Mouse (Mus musculus) myocyte (in vitro differentiated cells): Measurements from ENCODE around the gene Psmd12. TPM values are rescaled to one million over a fixed set of nuclear protein-coding genes. Genes with fewer than 3 reads are reported as not detected.
"Not testable (repeated sequence)": the region's sequence is repeated elsewhere in the genome, so short reads cannot be mapped to it uniquely, and the experiment has no call there.

Source experiments
- H3K27me3 ChIP-seq: one replicate; pipeline ENCODE4 v1.6.1; 2011; ENCODE audit not compliant: control insufficient read depth, insufficient read depth, insufficient read length
- H3K36me3 ChIP-seq: one replicate; pipeline ENCODE4 v1.6.1; 2011; ENCODE audit not compliant: control insufficient read depth, insufficient read depth
- H3K4me2 ChIP-seq: one replicate; pipeline ENCODE4 v1.6.1; 2011; ENCODE audit warnings: low read depth, control low read depth
- H3K4me3 ChIP-seq: one replicate; pipeline ENCODE4 v1.5.1; 2011; ENCODE audit warnings: mild to moderate bottlenecking, control low read depth, moderate library complexity
- H3K79me2 ChIP-seq: one replicate; pipeline ENCODE4 v1.6.1; 2011; ENCODE audit not compliant: control insufficient read depth, insufficient read depth
- H3ac ChIP-seq: one replicate; pipeline ENCODE4 v1.6.1; 2011; ENCODE audit not compliant: control insufficient read depth, insufficient read length
- CEBPB ChIP-seq: IDR thresholded peaks from 2 replicates; pipeline ENCODE4 v1.6.1; 2011; ENCODE audit warnings: mild to moderate bottlenecking, moderate library complexity; ENCODE audit not compliant: poor library complexity, insufficient read depth, severe bottlenecking
- E2F4 ChIP-seq: IDR thresholded peaks from one replicate; pipeline ENCODE4 v1.6.1; 2011; ENCODE audit warnings: mild to moderate bottlenecking, control low read depth, moderate library complexity; ENCODE audit not compliant: insufficient read depth
- MAX ChIP-seq: IDR thresholded peaks from one replicate; pipeline ENCODE4 v1.6.1; 2011; ENCODE audit warnings: low read depth, mild to moderate bottlenecking, control low read depth
- MYOD1 ChIP-seq, 3 experiments: IDR thresholded peaks; one replicate each; pipeline ENCODE4 v1.6.1; 2011; ENCODE audit warnings: control low read depth in 2 of 3, low read depth in 2 of 3, mild to moderate bottlenecking in 2 of 3, moderate library complexity in 1 of 3; ENCODE audit not compliant: insufficient read length in 2 of 3, control insufficient read depth in 1 of 3
- MYOG ChIP-seq, 3 experiments: IDR thresholded peaks; one replicate each; pipeline ENCODE4 v1.6.1; 2011; ENCODE audit warnings: control low read depth in 2 of 3, low read depth in 2 of 3, mild to moderate bottlenecking in 2 of 3; ENCODE audit not compliant: insufficient read length in 2 of 3, control insufficient read depth in 1 of 3, insufficient read depth in 1 of 3
- POLR2A ChIP-seq: IDR thresholded peaks from one replicate; pipeline ENCODE4 v1.6.1; 2011; ENCODE audit warnings: low read depth, mild to moderate bottlenecking, control low read depth, moderate library complexity; ENCODE audit not compliant: insufficient read length
- POLR2AphosphoS2 ChIP-seq: IDR thresholded peaks from one replicate; pipeline ENCODE4 v1.6.1; 2011; ENCODE audit warnings: low read depth, control low read depth; ENCODE audit not compliant: insufficient read length
- REST ChIP-seq: IDR thresholded peaks from one replicate; pipeline ENCODE4 v1.6.1; 2011; ENCODE audit warnings: mild to moderate bottlenecking, control low read depth, moderate library complexity; ENCODE audit not compliant: insufficient read depth, insufficient read length
- SRF ChIP-seq: IDR thresholded peaks from one replicate; pipeline ENCODE4 v1.6.1; 2011; ENCODE audit warnings: low read depth; ENCODE audit not compliant: control insufficient read depth, insufficient read length
- TCF12 ChIP-seq: IDR thresholded peaks from one replicate; pipeline ENCODE4 v1.6.1; 2011; ENCODE audit warnings: mild to moderate bottlenecking, control low read depth; ENCODE audit not compliant: poor library complexity, insufficient read depth, severe bottlenecking
- TCF3 ChIP-seq: IDR thresholded peaks from one replicate; pipeline ENCODE4 v1.6.1; 2011; ENCODE audit warnings: low read depth, control low read depth; ENCODE audit not compliant: insufficient read length
- USF1 ChIP-seq: IDR thresholded peaks from one replicate; pipeline ENCODE4 v1.6.1; 2011; ENCODE audit warnings: low read depth, mild to moderate bottlenecking, control low read depth, moderate library complexity
- polyA plus RNA-seq: library from polyadenylated mRNA; unstranded; fragments of >200 nt; fragmentation: generic; extraction: Trizol; gene quantifications from one replicate; pipeline ENCODE4 v1.2.1, GENCODE M21; 2012; ENCODE audit warnings: missing spikeins

Gene Psmd12
- polyA plus RNA-seq, 1 experiment: 66.3 TPM

- no peak for TF ChIP-seq E2F4
- TF ChIP-seq TCF3: no peak
- no peak for TF ChIP-seq TCF12
- TF ChIP-seq POLR2A: no peak
- no peak for TF ChIP-seq MYOD1 (IDR thresholded peaks at IDR 0.05; ENCODE audit: control insufficient read depth in 1 of 3, insufficient read length in 2 of 3, low read depth in 2 of 3)
- H3K27me3 ChIP-seq: no peaks in the 10 kb centered on the region
- H3K4me3 ChIP-seq: no peak overlapping the region
- no peak overlapping the region for H3ac ChIP-seq
- H3K79me2 ChIP-seq: no peaks in the 10 kb centered on the region
- H3K4me2 ChIP-seq: no peak overlapping the region
- H3K36me3 ChIP-seq: no peaks in the 10 kb centered on the region
These were observed 6.0 kb upstream of the Psmd12 start for GRCm38 (mm10) chr11:107473137-107473820.

- no peak for TF ChIP-seq POLR2AphosphoS2
- TF ChIP-seq E2F4: no peak
- TF ChIP-seq SRF: no peak
- TF ChIP-seq TCF3: no peak
- no peak for TF ChIP-seq REST
- no peak for TF ChIP-seq USF1
- TF ChIP-seq POLR2A: no peak
- no peak for TF ChIP-seq MYOG (IDR thresholded peaks at IDR 0.05; ENCODE audit: control insufficient read depth in 1 of 3, insufficient read depth in 1 of 3, insufficient read length in 2 of 3, low read depth in 2 of 3)
- no peak for TF ChIP-seq CEBPB
- TF ChIP-seq MYOD1 (IDR thresholded peaks at IDR 0.05; ENCODE audit: control insufficient read depth in 1 of 3, insufficient read length in 2 of 3, low read depth in 2 of 3): no peak
- TF ChIP-seq TCF12: no peak
- TF ChIP-seq MAX: no peak
- Histone ChIP-seq H3K36me3 (peaks cover 5% of the 10 kb centered on the region), H3K79me2 (peaks cover 55% of the 10 kb centered on the region), H3K27me3 (no peaks in the 10 kb centered on the region), H3K4me2 (peak overlapping the region; percentile 89), H3K4me3 (peak overlapping the region; percentile 77), H3ac (peak overlapping the region; percentile 22)
These were observed 549 bp downstream of the Psmd12 start for GRCm38 (mm10) chr11:107479862-107480203.

- Histone ChIP-seq H3K4me2 (no peak overlapping the region), H3K27me3 (no peaks in the 10 kb centered on the region), H3ac (no peak overlapping the region), H3K36me3 (peaks cover 44% of the 10 kb centered on the region), H3K79me2 (peaks cover 65% of the 10 kb centered on the region), H3K4me3 (no peak overlapping the region)
- TF ChIP-seq E2F4 (no peak), MAX (no peak), REST (no peak), USF1 (no peak), TCF12 (no peak), TCF3 (no peak), MYOD1 (IDR thresholded peaks at IDR 0.05; ENCODE audit: control insufficient read depth in 1 of 3, insufficient read length in 2 of 3, low read depth in 2 of 3) (no peak)
These were observed 5.1 kb downstream of the Psmd12 start for GRCm38 (mm10) chr11:107484341-107484740.

DNA sequence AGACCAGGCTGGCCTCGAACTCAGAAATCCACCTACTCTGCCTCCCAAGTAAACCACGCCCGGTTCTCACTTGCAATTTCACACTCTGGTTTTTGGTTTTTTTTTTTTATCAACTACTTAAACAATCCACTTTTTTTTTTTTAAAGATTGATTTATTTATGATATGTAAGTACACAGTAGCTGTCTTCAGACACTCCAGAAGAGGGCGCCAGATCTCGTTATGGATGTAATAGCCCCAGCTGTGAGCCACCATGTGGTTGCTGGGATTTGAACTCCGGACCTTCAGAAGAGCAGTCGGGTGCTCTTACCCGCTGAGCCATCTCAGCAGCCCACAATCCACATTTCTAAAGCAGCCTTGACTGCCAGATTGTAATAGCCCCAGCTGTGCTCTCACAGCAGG lies 23.5 kb downstream of the Psmd12 start:
- H3K4me2 ChIP-seq: no peak overlapping the region
- H3ac ChIP-seq: no peak overlapping the region
- peaks cover 12% of the 10 kb centered on the region for H3K36me3 ChIP-seq
- H3K4me3 ChIP-seq: no peak overlapping the region
- H3K79me2 ChIP-seq: no peaks in the 10 kb centered on the region
- TF ChIP-seq E2F4: no peak
- no peak for TF ChIP-seq MYOG (IDR thresholded peaks at IDR 0.05; ENCODE audit: control insufficient read depth in 1 of 3, insufficient read depth in 1 of 3, insufficient read length in 2 of 3, low read depth in 2 of 3)
- TF ChIP-seq POLR2AphosphoS2: no peak
- no peak for TF ChIP-seq REST
- no peak for TF ChIP-seq SRF
- TF ChIP-seq TCF12: no peak
- no peak for TF ChIP-seq USF1
- no peak for TF ChIP-seq CEBPB
- TF ChIP-seq MAX: no peak
- TF ChIP-seq MYOD1 (IDR thresholded peaks at IDR 0.05; ENCODE audit: control insufficient read depth in 1 of 3, insufficient read length in 2 of 3, low read depth in 2 of 3): no peak
- no peak for TF ChIP-seq POLR2A
- no peak for TF ChIP-seq TCF3
- H3K27me3 ChIP-seq: no peaks in the 10 kb centered on the region

- H3K4me2 ChIP-seq, H3K79me2 ChIP-seq, H3K27me3 ChIP-seq, H3ac ChIP-seq, H3K4me3 ChIP-seq, H3K36me3 ChIP-seq: not testable (repeated sequence)
These were observed 25.1 kb downstream of the Psmd12 start for GRCm38 (mm10) chr11:107504364-107504763.
